Mouse (Mus musculus) liver, embryonic 14 days (tissue): Measurements from ENCODE around the gene Gm3532. TPM values are rescaled to one million over a fixed set of nuclear protein-coding genes. Genes with fewer than 3 reads are reported as not detected.

Source experiments
- polyA plus RNA-seq: library from polyadenylated mRNA; depleted of rRNA; stranded (reverse); fragments of >200 nt; gene quantifications from 2 replicates; pipeline ENCODE4 v1.2.3, GENCODE M21; 2012; rRNA removed

Gene Gm3532
- not detected in 2 replicates for polyA plus RNA-seq

GRCm38 (mm10) chr14:5538196-5538595, at the start of gene Gm3532:
Gene Gm3532 (plus strand): TSS chr14:5538496.

GRCm38 (mm10) chr14:5501374-5501773, 36.9 kb upstream of the Gm3532 start, which contains the start of gene Gm3488:
Gene Gm3488 (plus strand): TSS chr14:5501674.

Other genes starting within 250 kb of the Gm3532 start
- not detected in 2 replicates for gene Gm3542, start 203.6 kb upstream of the Gm3532 start, polyA plus RNA-seq
- 0.01 TPM in 1 of 2 replicates, not detected in the other for gene Gm3500, start 149.4 kb upstream of the Gm3532 start, polyA plus RNA-seq
- 0.05 and 0.07 TPM in 2 replicates for gene Gm3194, start 83.0 kb upstream of the Gm3532 start, polyA plus RNA-seq
- gene Gm8246, start 60.7 kb upstream of the Gm3532 start, polyA plus RNA-seq = not detected in 2 replicates
- gene Gm3187, start 54.3 kb upstream of the Gm3532 start, polyA plus RNA-seq = not detected in 2 replicates
- 0.02 TPM in 2 replicates for gene Gm3488, start 36.8 kb upstream of the Gm3532 start, polyA plus RNA-seq
- not detected in 2 replicates for gene Gm8265, start 94.5 kb downstream of the Gm3532 start, polyA plus RNA-seq
- gene Gm9603, start 149.0 kb downstream of the Gm3532 start, polyA plus RNA-seq = not detected in 2 replicates
- 0.03 TPM in 1 of 2 replicates, not detected in the other for gene Gm3373, start 203.1 kb downstream of the Gm3532 start, polyA plus RNA-seq